In genomic region chr12:71532708-71533450, GRCm38 (mm10) we compare ENCODE assay signal across 11 mouse cellular contexts.
A peak's percentile ranks its signal among the peaks of the same experiment; 100 is the strongest.
DNase-seq lines count a peak whose midpoint lies in the region; ATAC-seq and TF ChIP-seq lines count a peak whose summit lies in the region.
"Had no signal": no experiment of that assay in that cellular context is flagged by ENCODE, and none has a peak within 500 bp of the region (broad histone marks: within the 10 kb centered on the region; RNA-seq: fewer than 3 reads in every experiment).

No protein-coding gene starts in this region.

- no peaks in the 10 kb centered on the region for H3K36me3 ChIP-seq in embryonic facial prominence, embryonic 11.5 days (replicated peaks; ENCODE audit: control insufficient read depth, insufficient read depth, low read depth, low read length)
- no peaks in the 10 kb centered on the region for H3K36me3 ChIP-seq in forebrain, postnatal 0 days (ENCODE audit: insufficient read depth)
- no peaks in the 10 kb centered on the region for H3K36me3 ChIP-seq in midbrain, embryonic 12.5 days

- H3K27me3 ChIP-seq in embryonic facial prominence, embryonic 11.5 days (ENCODE audit: control insufficient read depth, insufficient read depth, low read length): no peaks in the 10 kb centered on the region
- no peaks in the 10 kb centered on the region for H3K27me3 ChIP-seq in forebrain, postnatal 0 days (ENCODE audit: insufficient read depth, low read length)
- peaks cover 15% of the 10 kb centered on the region for H3K27me3 ChIP-seq in midbrain, embryonic 12.5 days

- WGBS in embryonic facial prominence, embryonic 11.5 days: 64% methylated on average over 22 of the region's 22 CpGs
- 21% methylated on average over 22 of the region's 22 CpGs for WGBS in forebrain, postnatal 0 days
- 32% methylated on average over 22 of the region's 22 CpGs for WGBS in midbrain, embryonic 12.5 days

- H3K4me1 ChIP-seq in embryonic facial prominence, embryonic 11.5 days (ENCODE audit: control insufficient read depth, insufficient read depth, low read length): no peaks in the 10 kb centered on the region
- H3K4me1 ChIP-seq in forebrain, postnatal 0 days (ENCODE audit: insufficient read depth): peaks cover 7% of the 10 kb centered on the region
- peaks cover 28% of the 10 kb centered on the region for H3K4me1 ChIP-seq in midbrain, embryonic 12.5 days
- H3K4me1 ChIP-seq: megakaryocyte, embryonic 14.5 days had no signal

- TF ChIP-seq CTCF in forebrain, postnatal 0 days (IDR thresholded peaks at IDR 0.05; ENCODE audit: low read depth): no peak

- H3K9me3 ChIP-seq in embryonic facial prominence, embryonic 11.5 days (replicated peaks; ENCODE audit: control insufficient read depth, low read length): no peaks in the 10 kb centered on the region
- H3K9me3 ChIP-seq in forebrain, postnatal 0 days (ENCODE audit: low read length): no peaks in the 10 kb centered on the region
- no peaks in the 10 kb centered on the region for H3K9me3 ChIP-seq in midbrain, embryonic 12.5 days

- H3K4me2 ChIP-seq in embryonic facial prominence, embryonic 11.5 days (ENCODE audit: low read depth, low read length): no peak overlapping the region
- no peak overlapping the region for H3K4me2 ChIP-seq in forebrain, postnatal 0 days (ENCODE audit: low read depth)
- H3K4me2 ChIP-seq in midbrain, embryonic 12.5 days (replicated peaks): peak overlapping the region; percentile 25

- DNase-seq in embryonic facial prominence, embryonic 11.5 days (ENCODE audit: low spot score): peak; percentile 30
- peak; percentile 64 for DNase-seq in forebrain, postnatal 0 days
- DNase-seq in retina, embryonic 14.5 days (ENCODE audit: low spot score): peak; percentile 45
- no peak for DNase-seq in cerebellum, adult 11 months
- no peak for DNase-seq in urinary bladder, postnatal 4 days (ENCODE audit: low spot score in 2 of 2)
- DNase-seq: cerebellum, postnatal 36 days; kidney, adult 18-20 months; liver, postnatal 0 days had no signal

- H3K27ac ChIP-seq in embryonic facial prominence, embryonic 11.5 days (replicated peaks; ENCODE audit: low read depth, low read length): no peak overlapping the region
- peak overlapping the region; percentile 29 for H3K27ac ChIP-seq in forebrain, postnatal 0 days (ENCODE audit: low read depth, low read length)
- peak overlapping the region; percentile 82 for H3K27ac ChIP-seq in midbrain, embryonic 12.5 days (replicated peaks)

- H3K4me3 ChIP-seq in embryonic facial prominence, embryonic 11.5 days (ENCODE audit: low read depth, low read length): no peak overlapping the region
- H3K4me3 ChIP-seq in forebrain, postnatal 0 days (ENCODE audit: low read depth, low read length): no peak overlapping the region
- H3K4me3 ChIP-seq in midbrain, embryonic 12.5 days: no peak overlapping the region
- H3K4me3 ChIP-seq: megakaryocyte, embryonic 14.5 days had no signal

- peak; percentile 56; the same call in 1 of the 2 replicates for ATAC-seq in embryonic facial prominence, embryonic 11.5 days (replicated peaks; ENCODE audit: insufficient number of reproducible peaks, low FRiP score, low TSS enrichment, low read depth)
- peak; percentile 92 for ATAC-seq in forebrain, postnatal 0 days
- ATAC-seq in midbrain, embryonic 12.5 days (ENCODE audit: low FRiP score, low read depth): peak; percentile 91
- ATAC-seq in granulocyte monocyte progenitor cell, adult 5-6 weeks (replicated peaks; ENCODE audit: poor library complexity, severe bottlenecking): no peak
- ATAC-seq: liver, postnatal 0 days had no signal

- no peak overlapping the region for H3K9ac ChIP-seq in embryonic facial prominence, embryonic 11.5 days (replicated peaks; ENCODE audit: low read length)
- H3K9ac ChIP-seq in forebrain, postnatal 0 days: peak overlapping the region; percentile 33
- no peak overlapping the region for H3K9ac ChIP-seq in midbrain, embryonic 12.5 days (replicated peaks)
- H3K9ac ChIP-seq: liver, postnatal 0 days had no signal

Comparison
In these comparisons a context has a peak if more than half of its experiments do, and no peak if none do; other contexts are left out.
1. DNase-seq: peak in embryonic facial prominence, embryonic 11.5 days (single experiment), forebrain, postnatal 0 days (single experiment) and retina, embryonic 14.5 days (single experiment); none in cerebellum, adult 11 months (single experiment) and urinary bladder, postnatal 4 days (0 of 2).